Mouse (Mus musculus) midbrain, postnatal 0 days (tissue): Measurements from ENCODE around the gene Tle2. TPM values are rescaled to one million over a fixed set of nuclear protein-coding genes. Genes with fewer than 3 reads are reported as not detected.

Source experiments
- ATAC-seq: fragments of 200-750 bp; cut with Nextera tagmentation; 2 replicates; pipeline ENCODE4 v1.8.0; 2017; ENCODE audit warnings: moderate number of reproducible peaks, mild to moderate bottlenecking, moderate TSS enrichment, moderate library complexity; ENCODE audit not compliant: low FRiP score
- DNase-seq: peaks from one replicate; pipeline ENCODE4 v3.0.0-alpha.2; 2015; ENCODE audit warnings: low spot score
- H3K27ac ChIP-seq: fragments of 300-500 bp; sonication (generic); 2 replicates; pipeline ENCODE4 v1.5.1; 2014; ENCODE audit warnings: low read depth, mild to moderate bottlenecking, low read length, mixed read lengths
- H3K27me3 ChIP-seq: fragments of 300-500 bp; sonication (generic); 2 replicates; pipeline ENCODE4 v1.6.1; 2014; ENCODE audit warnings: low read length, control low read depth, mixed read lengths; ENCODE audit not compliant: insufficient read depth
- H3K36me3 ChIP-seq: fragments of 300-500 bp; sonication (generic); 2 replicates; pipeline ENCODE4 v1.6.1; 2014; ENCODE audit warnings: low read length, control low read depth, mixed read lengths; ENCODE audit not compliant: insufficient read depth
- H3K4me1 ChIP-seq: fragments of 300-500 bp; sonication (generic); 2 replicates; pipeline ENCODE4 v1.6.1; 2014; ENCODE audit warnings: mild to moderate bottlenecking, control low read depth, antibody characterized with exemption, low read length, mixed read lengths; ENCODE audit not compliant: insufficient read depth
- H3K4me2 ChIP-seq: fragments of 300-500 bp; sonication (generic); 2 replicates; pipeline ENCODE4 v1.6.1; 2014; ENCODE audit warnings: low read depth, mild to moderate bottlenecking, low read length, mixed read lengths; ENCODE audit not compliant: poor library complexity, severe bottlenecking
- H3K4me3 ChIP-seq: fragments of 300-500 bp; sonication (generic); 2 replicates; pipeline ENCODE4 v1.5.1; 2014; ENCODE audit warnings: low read depth, mild to moderate bottlenecking, low read length, moderate library complexity
- H3K9ac ChIP-seq: fragments of 300-500 bp; sonication (generic); replicated peaks from 2 replicates; pipeline ENCODE4 v1.6.1; 2014; ENCODE audit warnings: mild to moderate bottlenecking, low read length, moderate library complexity, mixed read lengths; ENCODE audit not compliant: poor library complexity, severe bottlenecking
- H3K9me3 ChIP-seq: fragments of 300-500 bp; sonication (generic); 2 replicates; pipeline ENCODE4 v1.6.1; 2016; ENCODE audit warnings: low read length, control low read depth
- CTCF ChIP-seq: IDR thresholded peaks from 2 replicates; pipeline ENCODE4 v1.5.1; 2016; ENCODE audit warnings: antibody characterized with exemption, mild to moderate bottlenecking
- WGBS: fragments of 180-500 bp; shearing (Covaris S2); extraction: QIAGEN DNeasy Blood & Tissue Kit; methylation state at CpG from one replicate; pipeline ENCODE4 v1.1.7; 2014; 5-methylcytosine and 5-hydroxymethylcytosine counted together
- polyA plus RNA-seq: library from polyadenylated mRNA; unstranded; fragments of >200 nt; fragmentation: Nextera tagmentation; extraction: Ambion mirVana; gene quantifications from 2 replicates; pipeline ENCODE4 v1.2.1, GENCODE M21; 2015
- total RNA-seq: library from RNA; depleted of rRNA; stranded (reverse); fragments of >200 nt; gene quantifications from 2 replicates; pipeline ENCODE4 v1.2.3, GENCODE M21; 2014

Tle2 gene
- total and polyA plus RNA-seq, 2 experiments from 2014 or later, result 31.2 to 57.3 TPM

- peak; percentile 35 for DNase-seq
- H3K27me3 ChIP-seq, result 0 out of 2 replicates have a peak, but pooled peaks cover 3% of the 10 kb centered on the region
- ATAC-seq, result peak; percentile 14; the same call in 1 of the 2 replicates
- H3K4me2 ChIP-seq, result peak overlapping the region; percentile 34
- H3K27ac ChIP-seq, result no peak overlapping the region
- no peak for TF ChIP-seq CTCF
- H3K4me1 ChIP-seq, result peaks cover 6% of the 10 kb centered on the region; the same call in 1 of the 2 replicates
- H3K9me3 ChIP-seq, result no peaks in the 10 kb centered on the region
- peaks cover 27% of the 10 kb centered on the region for H3K36me3 ChIP-seq
- WGBS, result 11% methylated on average over 10 of the region's 10 CpGs
- H3K9ac ChIP-seq, result peak overlapping the region; percentile 33; the same call in 1 of the 2 replicates
- no peak overlapping the region for H3K4me3 ChIP-seq
These were observed 10.1 kb upstream of the Tle2 start for GRCm38 (mm10) chr10:81564216-81564615.

GRCm38 (mm10) chr10:81564734-81565133, 9.6 kb upstream of the Tle2 start:
- WGBS, result 47% methylated on average over 9 of the region's 10 CpGs
- peak; percentile 46 for DNase-seq
- no peaks in the 10 kb centered on the region for H3K9me3 ChIP-seq
- H3K4me1 ChIP-seq, result peaks cover 6% of the 10 kb centered on the region; the same call in 1 of the 2 replicates
- no peak overlapping the region for H3K9ac ChIP-seq
- ATAC-seq, result no peak
- no peak overlapping the region for H3K27ac ChIP-seq
- peak; percentile 72 for TF ChIP-seq CTCF
- H3K27me3 ChIP-seq, result 0 out of 2 replicates have a peak, but pooled peaks cover 3% of the 10 kb centered on the region
- no peak overlapping the region for H3K4me3 ChIP-seq
- no peak overlapping the region for H3K4me2 ChIP-seq
- H3K36me3 ChIP-seq, result peaks cover 27% of the 10 kb centered on the region

GRCm38 (mm10) chr10:81565257-81566228, 8.8 kb upstream of the Tle2 start:
- WGBS, result 35% methylated on average over 18 of the region's 20 CpGs
- no peak overlapping the region for H3K9ac ChIP-seq
- TF ChIP-seq CTCF, result no peak
- H3K4me2 ChIP-seq, result no peak overlapping the region
- no peak overlapping the region for H3K4me3 ChIP-seq
- peaks cover 27% of the 10 kb centered on the region for H3K36me3 ChIP-seq
- peaks cover 6% of the 10 kb centered on the region; the same call in 1 of the 2 replicates for H3K4me1 ChIP-seq
- 0 out of 2 replicates have a peak, but pooled peaks cover 3% of the 10 kb centered on the region for H3K27me3 ChIP-seq
- no peaks in the 10 kb centered on the region for H3K9me3 ChIP-seq
- H3K27ac ChIP-seq, result no peak overlapping the region
- ATAC-seq (no peak), DNase-seq (no peak)

DNA sequence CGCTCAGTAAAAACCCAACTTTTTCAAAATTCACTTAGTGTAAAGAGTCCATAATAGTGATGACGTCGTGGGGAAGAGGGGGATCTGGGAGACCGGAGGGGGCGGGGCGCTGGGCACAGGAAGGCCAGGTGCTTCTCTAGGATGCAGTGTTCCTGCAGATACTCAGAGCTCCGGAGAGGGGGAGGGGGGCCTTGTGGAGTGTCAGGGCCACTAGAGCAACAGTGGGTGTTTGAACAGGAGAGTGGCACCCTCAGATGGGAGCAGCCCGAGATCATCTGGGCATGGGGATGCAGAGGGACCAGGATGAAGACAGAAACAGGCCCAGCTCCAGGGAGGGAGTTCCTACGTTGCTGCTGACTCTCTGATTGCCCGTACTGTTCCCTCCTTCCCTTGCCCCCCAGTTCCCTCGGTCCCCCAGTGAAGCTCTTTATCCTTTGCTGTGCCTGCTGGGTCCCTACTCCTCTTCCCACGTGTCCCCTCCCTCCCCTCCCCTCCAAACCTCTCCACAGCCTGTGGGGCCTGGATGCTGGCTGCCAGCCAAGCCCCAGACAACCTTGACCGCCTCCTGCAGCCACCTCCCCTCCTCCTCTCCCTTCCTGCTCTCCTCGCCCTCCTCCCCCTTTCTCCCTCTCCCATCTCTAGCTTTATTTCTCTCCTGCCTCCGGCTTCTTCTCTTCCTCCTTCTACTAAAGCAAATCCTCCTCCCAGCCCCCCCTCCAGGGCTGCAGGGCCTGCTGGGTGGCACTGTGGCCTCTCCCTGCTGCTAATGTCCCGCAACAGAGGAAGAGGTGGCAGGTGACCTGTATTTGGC, 5.8 kb upstream of the Tle2 start:
- 14% methylated on average over 15 of the region's 16 CpGs for WGBS
- H3K9ac ChIP-seq, result peak overlapping the region; percentile 19; the same call in 1 of the 2 replicates
- H3K4me1 ChIP-seq, result peaks cover 5% of the 10 kb centered on the region
- no peak overlapping the region for H3K4me2 ChIP-seq
- DNase-seq (peak; percentile 73), ATAC-seq (no peak)
- H3K4me3 ChIP-seq, result no peak overlapping the region
- H3K36me3 ChIP-seq, result peaks cover 27% of the 10 kb centered on the region
- H3K27ac ChIP-seq, result peak overlapping the region; percentile 18; the same call in 1 of the 2 replicates
- peaks cover 14% of the 10 kb centered on the region for H3K27me3 ChIP-seq
- no peaks in the 10 kb centered on the region for H3K9me3 ChIP-seq
- TF ChIP-seq CTCF, result no peak

- 43% methylated on average over 9 of the region's 9 CpGs for WGBS
- no peak overlapping the region for H3K9ac ChIP-seq
- no peak for ATAC-seq
- no peak for DNase-seq
- H3K36me3 ChIP-seq, result peaks cover 21% of the 10 kb centered on the region
- H3K4me1 ChIP-seq, result peaks cover 5% of the 10 kb centered on the region
- H3K9me3 ChIP-seq, result no peaks in the 10 kb centered on the region
- TF ChIP-seq CTCF, result no peak
- H3K27ac ChIP-seq, result no peak overlapping the region
- peaks cover 14% of the 10 kb centered on the region for H3K27me3 ChIP-seq
- H3K4me2 ChIP-seq, result no peak overlapping the region
- H3K4me3 ChIP-seq, result no peak overlapping the region
These were observed 4.7 kb upstream of the Tle2 start for GRCm38 (mm10) chr10:81569507-81570237.
